Mouse (Mus musculus) spleen, postnatal 36 days (tissue): Measurements from ENCODE around the gene Nup210.
"Not testable (repeated sequence)": the region's sequence is repeated elsewhere in the genome, so short reads cannot be mapped to it uniquely, and the experiment has no call there.

Source experiments
- DNase-seq, 2 experiments: peaks; one replicate each; pipeline ENCODE4 v3.0.0; 2022; ENCODE audit warnings: low spot score in 2 of 2, mixed read lengths in 1 of 2

Gene Nup210

GRCm38 (mm10) chr6:91139846-91140245 is 23.2 kb upstream of the Nup210 start:
- DNase-seq, result peak; percentile 55 to 65

GRCm38 (mm10) chr6:91137343-91137956 is 20.8 kb upstream of the Nup210 start:
- no peak for DNase-seq

DNA sequence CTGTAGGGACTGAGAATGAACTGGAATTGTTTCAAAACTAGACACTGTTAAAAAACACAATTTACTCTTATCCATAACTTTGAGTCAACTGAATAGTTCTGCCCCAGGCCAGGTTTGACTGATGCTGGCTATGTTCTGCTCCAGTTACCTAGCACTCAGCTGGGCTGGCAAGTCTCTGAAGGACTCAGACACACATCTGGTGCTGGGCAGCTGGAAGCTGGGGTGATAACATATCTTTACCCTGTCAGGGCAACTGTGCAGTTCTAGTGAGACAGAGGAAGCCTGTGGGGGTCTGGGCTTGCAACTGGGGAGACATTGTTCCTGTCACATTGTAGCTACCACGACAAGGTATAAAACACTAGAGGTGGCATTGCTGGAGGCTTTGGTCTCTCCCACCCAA is 14.2 kb upstream of the Nup210 start:
- no peak for DNase-seq

DNA sequence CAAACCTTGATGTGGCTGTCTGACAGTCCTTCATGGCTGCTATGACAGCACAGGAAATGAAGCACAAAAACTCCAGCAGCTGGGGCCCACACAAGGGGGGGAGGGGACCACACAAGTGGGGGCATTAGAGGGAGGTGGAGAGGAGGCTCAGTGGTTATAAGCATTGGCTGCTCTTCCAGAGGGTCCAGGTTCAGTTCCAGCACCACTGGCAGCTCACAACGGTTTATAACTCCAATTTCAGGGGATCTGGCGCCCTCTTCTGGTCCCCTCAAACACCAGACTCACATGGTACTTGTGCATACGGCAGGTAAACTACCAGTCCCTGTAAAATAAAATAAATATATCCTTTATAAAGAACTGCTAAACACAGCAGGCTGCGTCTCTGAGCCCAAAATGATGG is 12.4 kb upstream of the Nup210 start:
- DNase-seq, result no peak

DNA sequence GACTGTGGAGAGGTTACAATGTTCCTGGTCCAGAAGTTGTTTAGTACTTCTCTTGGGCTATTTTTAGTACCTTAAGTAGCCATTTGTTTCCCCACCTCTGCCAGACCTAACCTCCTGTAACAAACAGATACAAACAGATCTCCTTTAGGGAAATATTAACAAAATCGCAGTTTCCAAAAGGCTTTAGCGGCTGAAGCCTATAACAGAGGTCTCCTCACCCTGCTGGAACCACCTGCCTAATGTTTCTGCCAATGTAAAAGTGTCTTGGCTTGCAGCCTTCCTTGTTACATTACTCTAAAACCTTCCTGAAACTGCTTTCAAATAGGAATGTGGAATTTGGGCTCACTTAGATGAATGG is 8.6 kb upstream of the Nup210 start:
- no peak for DNase-seq

- DNase-seq, result no peak
Observed at GRCm38 (mm10) chr6:91124286-91125227, 7.9 kb upstream of the Nup210 start.

DNA sequence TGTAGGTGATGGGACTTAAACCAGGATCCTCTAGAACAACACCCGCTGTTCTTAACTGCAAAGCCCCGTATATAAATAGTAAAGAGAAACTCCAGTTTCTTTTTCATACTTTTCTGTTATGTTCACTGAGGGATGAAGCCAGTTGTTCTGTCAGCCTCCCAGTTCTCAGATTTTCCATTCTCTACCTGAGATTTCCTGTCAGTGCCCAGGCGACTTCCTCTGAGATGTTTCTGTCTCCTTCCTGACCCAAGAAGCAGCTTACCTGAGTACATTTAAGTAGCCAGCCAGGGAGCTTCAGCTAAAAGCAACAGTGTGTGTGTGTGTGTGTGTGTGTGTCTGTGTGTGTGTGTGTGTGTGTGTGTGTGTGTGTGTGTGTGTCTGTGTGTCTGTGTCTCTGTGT is 6.8 kb upstream of the Nup210 start:
- DNase-seq, result no peak

GRCm38 (mm10) chr6:91121089-91121488 is 4.5 kb upstream of the Nup210 start:
- DNase-seq, result not testable (repeated sequence)

DNA sequence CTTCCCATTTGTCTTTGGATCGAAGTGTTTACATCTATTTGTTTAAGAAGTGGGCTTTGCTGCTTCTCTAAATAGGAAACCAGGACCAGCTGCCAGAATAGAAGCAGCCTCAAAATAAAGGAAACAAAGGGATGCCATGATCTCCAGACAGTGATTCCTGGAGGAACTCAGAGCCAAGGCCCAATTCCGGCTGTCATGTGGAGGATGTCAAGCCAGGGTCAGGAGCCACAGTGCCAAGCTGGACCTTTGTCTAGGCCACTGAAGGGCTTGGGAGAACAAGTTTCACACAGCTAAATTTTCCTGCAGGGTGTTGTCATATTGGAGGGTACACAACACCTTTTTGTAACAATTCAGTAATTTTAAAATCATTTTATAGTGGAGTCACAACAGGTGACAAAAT is 3.6 kb upstream of the Nup210 start:
- no peak for DNase-seq

GRCm38 (mm10) chr6:91118526-91118925 is 1.9 kb upstream of the Nup210 start:
- no peak for DNase-seq

GRCm38 (mm10) chr6:91117149-91117548 is 520 bp upstream of the Nup210 start:
- DNase-seq, result no peak

GRCm38 (mm10) chr6:91115863-91116243 is 776 bp downstream of the Nup210 start:
- peak; percentile 61 to 74 for DNase-seq

- DNase-seq, result no peak
Observed at GRCm38 (mm10) chr6:91115158-91115557, 1.5 kb downstream of the Nup210 start.

DNA sequence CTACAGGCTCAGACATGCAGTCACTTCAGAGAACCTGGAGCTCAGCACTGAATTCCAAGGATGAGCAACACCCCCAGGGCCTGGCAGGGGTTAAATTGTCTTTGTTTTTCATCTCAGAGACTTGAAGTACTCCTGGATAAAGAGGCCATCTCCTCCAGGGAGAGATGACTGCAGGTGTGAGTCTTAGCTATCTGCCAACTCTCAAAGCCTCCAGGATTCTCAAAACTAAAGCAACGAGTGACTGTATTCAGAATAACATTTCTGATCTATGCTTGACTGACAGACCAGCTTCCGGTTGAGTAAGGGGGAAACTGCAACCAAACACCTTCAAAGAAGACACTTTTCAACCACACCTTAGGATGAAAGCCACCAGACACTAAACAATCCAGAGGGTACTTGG is 1.9 kb downstream of the Nup210 start:
- peak; percentile 45 to 54 for DNase-seq

- DNase-seq, result no peak
Observed at GRCm38 (mm10) chr6:91111954-91112252, 4.7 kb downstream of the Nup210 start.

GRCm38 (mm10) chr6:91111141-91111953 is 5.3 kb downstream of the Nup210 start:
- peak; percentile 61 to 66 for DNase-seq

DNA sequence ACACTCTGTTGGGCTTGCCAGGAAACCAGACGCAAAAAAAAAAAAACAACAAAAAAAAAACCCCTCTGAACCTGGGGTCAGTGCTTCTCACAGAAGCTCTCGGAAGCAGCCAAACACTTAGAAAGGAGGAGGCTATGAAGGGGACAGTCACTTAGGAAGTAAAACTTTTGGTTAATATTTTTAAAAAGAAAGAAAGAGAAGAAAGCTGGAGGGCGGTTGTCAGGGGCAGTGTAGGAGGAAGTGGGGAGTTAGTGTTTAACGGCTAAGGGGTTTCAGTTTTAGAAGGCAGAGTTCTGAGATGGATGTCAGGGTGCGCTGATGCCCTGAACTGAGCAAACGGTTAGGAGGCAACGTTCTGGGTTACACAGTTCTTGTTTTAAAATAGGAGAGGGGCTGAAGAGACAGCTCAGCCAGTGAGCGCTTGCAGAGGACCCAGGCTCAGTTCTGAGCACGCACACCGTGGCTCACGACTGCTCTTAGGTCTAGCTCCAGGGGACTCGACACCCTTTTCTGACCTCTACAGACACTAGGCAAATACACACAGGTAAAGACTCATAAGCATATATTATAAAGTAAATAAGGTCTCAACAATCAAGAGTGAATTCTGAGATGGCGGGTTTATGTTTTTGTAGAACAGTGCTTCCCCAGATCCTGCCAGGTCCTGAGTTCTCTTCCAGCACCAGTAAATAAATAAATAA is 6.2 kb downstream of the Nup210 start:
- DNase-seq, result peak; percentile 56 to 69

GRCm38 (mm10) chr6:91109489-91109888 is 7.1 kb downstream of the Nup210 start:
- DNase-seq, result no peak

DNA sequence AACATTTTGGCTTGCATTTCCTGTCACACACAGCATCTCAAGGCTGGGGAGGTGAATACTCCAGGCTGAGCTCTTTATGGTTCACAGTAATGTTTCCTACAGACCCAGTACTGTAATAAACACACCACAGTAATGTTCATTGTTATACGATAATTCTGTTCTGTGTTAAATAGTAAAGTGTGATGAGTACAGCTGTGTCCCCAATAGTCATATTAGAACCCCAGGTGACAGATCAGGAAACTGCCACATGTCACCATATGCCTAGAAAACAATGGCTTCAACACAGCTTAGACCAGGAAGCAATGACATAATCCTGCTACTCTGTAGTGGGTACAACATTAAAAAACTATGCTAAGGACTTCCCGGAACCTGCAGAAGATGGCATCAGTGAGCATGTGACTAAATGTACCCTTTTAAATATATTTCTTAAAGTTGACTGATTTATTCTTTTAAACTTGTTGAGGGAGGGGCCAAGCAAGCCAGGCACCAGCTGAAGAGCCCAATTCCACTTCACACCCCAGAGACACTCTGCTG is 7.6 kb downstream of the Nup210 start:
- DNase-seq, result no peak

DNA sequence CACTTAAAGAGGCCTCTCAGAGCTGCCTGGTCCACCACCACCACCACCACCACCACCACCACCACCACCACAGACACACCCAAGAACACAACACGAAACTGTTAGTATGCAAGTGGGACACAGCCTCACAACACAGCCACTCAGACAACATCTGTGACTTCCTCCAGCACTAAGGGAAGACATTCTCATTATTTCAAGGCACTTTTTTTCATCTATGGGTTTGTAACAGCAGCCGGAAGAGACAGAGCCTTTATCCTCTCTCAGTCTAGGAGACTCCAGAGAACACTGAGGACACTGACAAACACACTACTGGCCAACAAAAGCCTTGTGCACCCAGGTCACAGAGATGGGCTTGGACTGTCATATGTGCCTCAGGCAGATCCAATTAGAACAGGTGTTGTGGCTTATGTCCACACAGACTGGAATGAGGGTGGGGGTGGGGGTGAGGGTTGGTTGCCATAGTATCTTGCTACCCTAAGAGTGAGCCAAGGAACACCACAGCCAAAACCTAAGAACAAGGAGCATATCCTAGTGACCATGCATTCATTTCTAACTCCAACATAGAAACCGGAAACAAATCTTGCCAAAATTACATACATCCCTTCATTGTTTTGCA is 8.2 kb downstream of the Nup210 start:
- DNase-seq, result no peak
